Mouse (Mus musculus) spleen, postnatal 0 days (tissue): Measurements from ENCODE around the gene Gm42517. TPM values are rescaled to one million over a fixed set of nuclear protein-coding genes. Genes with fewer than 3 reads are reported as not detected.

Experiments
- polyA plus RNA-seq: library from polyadenylated mRNA; unstranded; fragments of >200 nt; fragmentation: Nextera tagmentation; extraction: Ambion mirVana; gene quantifications from 2 replicates; pipeline ENCODE4 v1.2.1, GENCODE M21; 2015

Gm42517 gene
- 0.29 and 0.34 TPM in 2 replicates for polyA plus RNA-seq

GRCm38 (mm10) chr5:108367871-108368332, at the start of gene Gm42517:
Gene Gm42517, minus strand, starts transcription at chr5:108367922.

GRCm38 (mm10) chr5:108388201-108388600, 20.5 kb upstream of the Gm42517 start, which contains the start of gene Pde6b:
Gene Pde6b, plus strand, starts transcription at chr5:108388391.

Other genes starting within 250 kb of the Gm42517 start
- 28.5 and 32.9 TPM in 2 replicates for gene Tmed5, start 235.3 kb downstream of the Gm42517 start, polyA plus RNA-seq
- gene Ccdc18, start 235.0 kb downstream of the Gm42517 start, polyA plus RNA-seq: 11.2 and 11.5 TPM in 2 replicates
- gene Dr1, start 99.0 kb downstream of the Gm42517 start, polyA plus RNA-seq: 34.2 and 35.5 TPM in 2 replicates
- gene Pigg, start 55.3 kb downstream of the Gm42517 start, polyA plus RNA-seq: 2.9 and 3.2 TPM in 2 replicates
- gene Pde6b, start 20.5 kb upstream of the Gm42517 start, polyA plus RNA-seq: 0.10 and 0.24 TPM in 2 replicates
- 300 and 334 TPM in 2 replicates for gene Atp5k, start 66.5 kb upstream of the Gm42517 start, polyA plus RNA-seq
- gene Mfsd7a, start 81.0 kb upstream of the Gm42517 start, polyA plus RNA-seq: 0.24 and 0.34 TPM in 2 replicates
- gene Pcgf3, start 93.3 kb upstream of the Gm42517 start, polyA plus RNA-seq: 6.2 and 6.6 TPM in 2 replicates
- 0.12 TPM in 1 of 2 replicates, not detected in the other for gene Cplx1, start 182.1 kb upstream of the Gm42517 start, polyA plus RNA-seq